Mouse (Mus musculus): ENCODE measurements at regions not wholly inside any gene's neighbourhood (a gene's known extent, or its start where the extent isn't known, plus 50 kb on each side); places are given as distances from the start of the nearest gene placed in this dataset.

GRCm38 (mm10) chr3:45523281-45523680 is 145.1 kb downstream of the Pcdh10 start:
- DNase-seq (ENCODE audit: low spot score): no peak

- no peak for DNase-seq (ENCODE audit: low spot score)
Measured at GRCm38 (mm10) chr3:45547091-45547490, 168.9 kb downstream of the Pcdh10 start.

GRCm38 (mm10) chr3:45555736-45556135 is 177.5 kb downstream of the Pcdh10 start:
- DNase-seq (ENCODE audit: low spot score): peak; percentile 83

- DNase-seq (ENCODE audit: low spot score): no peak
Measured at GRCm38 (mm10) chr3:45572995-45573394, 194.8 kb downstream of the Pcdh10 start.

GRCm38 (mm10) chr3:45577035-45577434 is 198.8 kb downstream of the Pcdh10 start:
- no peak for DNase-seq (ENCODE audit: low spot score)

- peak; percentile 61 for DNase-seq (ENCODE audit: low spot score)
Measured at GRCm38 (mm10) chr3:45593561-45593960, 215.4 kb downstream of the Pcdh10 start.

- DNase-seq (ENCODE audit: low spot score): no peak
Measured at GRCm38 (mm10) chr3:45602278-45602677, 224.1 kb downstream of the Pcdh10 start.

- DNase-seq (ENCODE audit: low spot score): no peak
Measured at GRCm38 (mm10) chr3:45603151-45603550, 225.0 kb downstream of the Pcdh10 start.

GRCm38 (mm10) chr3:45620729-45621128 is 242.5 kb downstream of the Pcdh10 start:
- DNase-seq (ENCODE audit: low spot score): no peak

GRCm38 (mm10) chr3:45645856-45646450 is 267.8 kb downstream of the Pcdh10 start:
- DNase-seq (ENCODE audit: low spot score): peak; percentile 1

GRCm38 (mm10) chr3:45649361-45649760 is 271.2 kb downstream of the Pcdh10 start:
- DNase-seq (ENCODE audit: low spot score): no peak

GRCm38 (mm10) chr3:45657023-45657422 is 278.8 kb downstream of the Pcdh10 start:
- DNase-seq (ENCODE audit: low spot score): no peak

GRCm38 (mm10) chr3:45658093-45658776 is 280.0 kb downstream of the Pcdh10 start:
- DNase-seq (ENCODE audit: low spot score): no peak

GRCm38 (mm10) chr3:45659052-45659451 is 280.9 kb downstream of the Pcdh10 start:
- no peak for DNase-seq (ENCODE audit: low spot score)

GRCm38 (mm10) chr3:45670434-45670833 is 292.2 kb downstream of the Pcdh10 start:
- no peak for DNase-seq (ENCODE audit: low spot score)

GRCm38 (mm10) chr3:45677672-45678071 is 299.5 kb downstream of the Pcdh10 start:
- DNase-seq (ENCODE audit: low spot score): no peak

GRCm38 (mm10) chr3:45681410-45681809 is 303.2 kb downstream of the Pcdh10 start:
- peak; percentile 21 for DNase-seq (ENCODE audit: low spot score)

- DNase-seq (ENCODE audit: low spot score): no peak
Measured at GRCm38 (mm10) chr3:45707891-45708290, 329.7 kb downstream of the Pcdh10 start.
